Mouse (Mus musculus) heart, adult 9 months (tissue): Measurements from ENCODE around the gene Myo15b.

Source experiments
- DNase-seq, 2 experiments: peaks; one replicate each; pipeline ENCODE4 v3.0.0; 2022; ENCODE audit warnings: low spot score in 2 of 2

Gene Myo15b

DNA sequence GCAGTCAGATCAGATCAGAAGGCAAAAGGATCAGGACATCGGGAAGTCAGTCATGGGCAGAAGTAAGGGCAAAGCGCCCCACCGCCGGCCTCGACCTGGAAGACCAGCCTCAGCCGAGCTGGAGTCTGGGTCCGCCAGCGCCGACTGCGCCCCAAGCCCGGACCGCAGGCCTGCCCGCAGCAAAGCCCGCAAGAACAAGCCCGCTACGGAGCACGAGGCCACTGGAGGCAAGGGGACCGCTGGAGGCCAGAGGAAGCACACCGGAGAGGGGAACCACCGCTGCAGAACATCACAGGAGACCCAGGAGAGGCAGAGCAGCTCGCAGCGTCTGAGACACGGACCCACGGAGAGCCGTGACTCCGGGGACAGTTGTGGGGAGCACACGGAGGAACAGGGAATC, at the start of gene Myo15b:
Gene Myo15b, plus strand, starts transcription at position 53 of the 400 bp plus-strand sequence.
- no peak for DNase-seq

- DNase-seq, result no peak
These were observed 49.4 kb upstream of the Myo15b start for GRCm38 (mm10) chr11:115808696-115809310.

GRCm38 (mm10) chr11:115809311-115809781, 48.9 kb upstream of the Myo15b start:
- peak; percentile 77 to 90 for DNase-seq

- DNase-seq, result peak; percentile 65 to 68
These were observed 47.8 kb upstream of the Myo15b start for GRCm38 (mm10) chr11:115810377-115810776.

DNA sequence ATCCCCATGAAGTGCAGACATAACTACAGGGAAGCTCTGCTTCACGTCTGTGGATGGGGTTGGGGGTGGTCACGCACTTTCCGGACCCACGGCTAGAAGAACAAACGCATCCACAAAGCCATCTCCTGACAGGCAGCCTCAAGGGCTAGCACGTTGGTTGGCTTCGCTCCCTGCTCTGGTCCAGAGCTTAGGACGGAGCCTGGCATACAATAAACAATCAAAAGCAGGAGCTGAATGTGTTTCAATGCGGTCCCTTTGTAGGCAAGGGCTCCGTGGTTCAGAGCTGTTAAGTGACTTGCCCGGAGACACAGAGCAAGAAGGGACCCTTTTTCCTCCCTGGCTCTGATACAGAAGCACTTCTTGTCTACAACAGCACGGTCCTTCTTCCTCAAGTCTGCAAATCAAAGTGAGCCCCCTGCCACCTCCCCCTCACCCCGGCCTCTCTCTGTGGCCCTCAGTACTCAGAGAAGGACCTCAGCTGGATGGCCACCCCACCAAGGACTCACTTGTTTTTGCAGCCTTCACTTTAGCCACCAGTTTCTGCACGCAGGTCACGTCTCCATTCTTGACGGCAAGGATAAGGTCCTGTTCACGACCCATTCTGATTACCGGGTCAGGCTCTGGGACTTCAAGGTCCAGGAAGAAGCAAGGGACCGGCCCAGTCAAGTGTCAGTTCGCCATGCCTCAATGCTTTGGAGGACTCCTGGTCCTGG, 46.7 kb upstream of the Myo15b start:
- DNase-seq, result no peak

DNA sequence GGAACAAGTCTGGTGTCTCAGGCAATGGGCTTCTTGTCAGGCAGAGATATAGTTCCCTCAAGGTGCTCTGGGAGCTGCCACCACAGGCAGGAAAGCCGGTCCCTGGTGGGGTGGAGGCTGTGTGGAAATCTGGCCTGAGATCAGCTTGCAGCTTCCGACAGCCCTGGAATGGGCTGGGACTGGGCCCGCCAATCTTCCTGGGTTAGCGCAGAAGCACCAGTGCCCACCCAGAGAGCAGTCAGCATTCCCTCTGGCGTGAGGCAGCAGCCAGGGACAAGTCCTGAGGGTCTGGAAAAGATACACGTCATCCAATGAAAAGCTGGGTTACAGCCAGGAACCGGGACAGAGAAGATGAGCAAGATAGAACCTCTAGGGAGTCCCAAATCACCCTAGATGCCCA, 46.1 kb upstream of the Myo15b start:
- DNase-seq, result peak; percentile 63 to 72

DNA sequence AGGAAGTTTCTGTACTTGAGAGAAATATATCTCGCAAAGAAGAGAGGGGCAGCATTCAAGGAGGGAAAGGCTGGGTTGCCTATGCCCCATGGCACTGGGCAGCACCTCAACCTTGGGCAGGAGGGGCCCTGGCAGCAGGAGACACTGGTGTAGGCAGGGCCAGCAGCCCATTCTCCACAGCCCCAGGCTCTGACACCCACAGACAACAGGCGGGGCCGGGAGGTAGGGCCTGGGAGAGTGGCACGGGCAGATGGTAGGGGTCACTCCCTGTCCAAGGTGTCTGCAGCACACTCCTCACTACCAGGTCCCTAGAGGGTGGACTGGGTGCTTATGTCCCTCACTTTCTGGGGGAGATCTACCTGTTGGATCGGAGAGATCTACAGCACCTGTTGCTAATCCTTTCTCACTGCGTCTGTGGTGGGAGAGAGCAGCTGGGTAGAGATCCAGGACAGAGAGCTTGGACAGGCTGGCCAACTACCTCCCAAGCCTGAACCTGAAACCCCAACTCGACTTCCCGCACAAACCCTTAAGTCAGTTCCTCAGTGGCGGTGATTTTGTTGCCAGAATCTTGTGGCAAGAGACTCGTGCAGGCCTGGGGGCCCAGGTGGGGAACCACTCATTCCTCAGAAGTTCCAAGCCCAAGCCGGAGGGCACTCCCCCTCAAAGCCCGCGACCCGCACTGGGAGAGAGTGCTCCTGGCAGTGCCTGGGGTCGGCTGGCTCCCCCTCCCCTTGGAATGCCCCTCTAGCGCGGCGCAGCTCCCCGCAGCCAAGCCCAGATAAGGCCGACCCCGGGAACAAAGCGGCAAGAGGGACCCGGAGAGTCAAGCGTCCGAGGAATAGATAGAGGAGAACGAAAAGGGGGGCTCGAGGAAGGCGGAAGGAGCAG, 45.4 kb upstream of the Myo15b start:
- peak; percentile 47 to 56 for DNase-seq

DNA sequence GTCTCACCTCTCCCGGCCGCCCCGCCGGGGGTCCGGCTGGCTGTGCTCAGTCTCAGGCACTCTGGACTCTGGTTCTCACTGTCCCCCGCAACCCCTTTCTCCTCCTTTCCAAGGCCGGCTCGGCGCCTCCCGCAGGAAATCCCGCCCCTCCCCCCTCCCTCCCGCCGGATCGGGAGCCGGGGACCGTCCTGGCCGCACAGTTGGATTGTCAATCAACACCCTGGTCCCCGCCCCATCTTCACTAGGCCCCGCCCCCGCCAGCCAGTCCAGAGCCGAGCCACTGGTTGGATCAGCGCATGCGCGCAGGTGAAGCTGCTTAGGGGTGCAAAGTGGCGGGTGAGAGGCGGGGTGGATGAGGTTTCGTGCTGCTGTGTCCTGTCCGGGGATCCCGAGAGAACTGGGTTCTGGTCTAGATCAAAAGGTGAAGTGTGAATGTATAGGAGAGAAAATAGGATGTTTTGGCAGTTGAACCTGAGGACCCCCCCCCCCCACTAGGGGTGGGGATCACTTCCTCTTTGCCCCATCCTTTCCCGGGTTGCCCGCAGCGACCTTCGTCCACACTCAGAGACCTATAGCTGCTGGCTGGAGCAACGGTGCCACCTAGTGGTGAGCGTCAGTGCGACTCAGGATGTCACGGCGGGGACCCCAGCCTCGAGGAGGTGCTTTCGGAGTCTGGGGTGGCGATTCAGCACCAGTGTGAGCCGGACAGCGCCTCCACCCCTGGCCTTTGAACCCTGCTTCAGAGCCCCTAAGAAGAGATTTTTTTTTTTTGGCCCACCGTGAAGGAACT, 44.5 kb upstream of the Myo15b start, which contains the start of gene Caskin2:
Gene Caskin2, minus strand, starts transcription at position 133 of the 790 bp plus-strand sequence.
- DNase-seq, result peak; percentile 94 to 95

- peak; percentile 82 to 83 for DNase-seq
These were observed 43.4 kb upstream of the Myo15b start, which contains the start of gene Tsen54 for GRCm38 (mm10) chr11:115814605-115815450. Tsen54 (plus strand) TSS chr11:115814724.

DNA sequence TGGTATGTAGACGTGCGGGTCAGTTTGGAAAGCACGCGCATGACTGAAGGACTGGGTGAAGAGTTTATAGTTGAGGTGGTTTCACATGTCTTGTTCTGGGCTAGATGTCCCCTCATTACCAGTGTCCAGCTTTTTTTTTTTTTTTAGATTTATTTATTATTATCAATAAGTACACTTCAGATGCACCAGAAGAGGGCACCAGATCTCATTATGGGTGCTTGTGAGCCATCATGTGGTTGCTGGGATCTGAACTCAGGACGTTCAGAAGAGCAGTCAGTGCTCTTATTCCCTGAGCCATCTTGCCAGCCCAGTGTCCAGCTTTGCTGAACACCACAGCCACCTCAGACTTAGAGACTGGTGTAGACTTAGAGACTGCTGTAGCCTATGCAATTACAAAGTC, 40.9 kb upstream of the Myo15b start:
- DNase-seq, result no peak

- no peak for DNase-seq
These were observed 38.1 kb upstream of the Myo15b start for GRCm38 (mm10) chr11:115819915-115820623.

GRCm38 (mm10) chr11:115821001-115821400, 37.2 kb upstream of the Myo15b start:
- no peak for DNase-seq

- peak; percentile 84 to 88 for DNase-seq
These were observed 34.1 kb upstream of the Myo15b start, which contains the start of gene Llgl2 for GRCm38 (mm10) chr11:115823774-115824740. Llgl2 (plus strand) TSS chr11:115824049.

GRCm38 (mm10) chr11:115824813-115825212, 33.4 kb upstream of the Myo15b start:
- DNase-seq, result no peak

DNA sequence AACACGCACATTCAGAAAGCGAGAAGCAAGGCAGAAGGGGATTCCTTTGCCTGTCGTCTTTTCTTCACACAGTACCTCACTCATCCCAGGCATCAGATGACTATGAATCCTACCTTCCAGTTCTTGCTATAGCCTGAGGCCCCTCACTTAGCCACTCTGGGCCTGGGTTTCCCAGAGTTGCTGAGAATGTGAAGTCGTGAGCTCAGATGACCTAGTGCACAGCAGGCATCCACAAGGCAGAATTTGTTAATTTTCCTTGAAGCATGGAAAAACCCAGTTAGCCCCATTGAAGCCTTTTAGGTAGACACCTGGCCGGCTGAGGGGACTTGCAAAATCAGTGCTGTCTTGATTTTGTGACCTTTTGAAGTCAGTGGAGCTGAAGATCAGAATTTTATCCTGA, 31.7 kb upstream of the Myo15b start:
- DNase-seq, result no peak

DNA sequence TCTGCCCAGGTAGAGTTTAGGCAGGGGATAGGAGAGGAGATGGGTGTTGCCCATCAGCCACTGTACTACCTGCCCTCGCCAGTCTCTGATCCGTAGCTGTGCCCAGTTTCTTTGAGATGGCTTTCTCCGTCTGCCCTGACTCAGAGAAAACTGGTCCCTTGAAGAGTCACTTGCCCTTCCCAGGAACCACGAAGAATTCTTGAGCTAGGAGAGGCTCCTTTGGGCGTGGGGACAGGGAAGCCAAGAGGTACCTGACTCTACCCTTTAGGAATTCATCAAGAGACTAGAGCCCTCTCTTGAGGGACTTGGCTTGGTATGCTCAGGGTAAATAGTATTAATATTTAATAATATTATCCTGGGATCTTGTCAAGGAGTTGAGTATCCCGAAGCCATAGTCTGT, 30.6 kb upstream of the Myo15b start:
- DNase-seq, result no peak

- no peak for DNase-seq
These were observed 29.2 kb upstream of the Myo15b start for GRCm38 (mm10) chr11:115829036-115829435.

DNA sequence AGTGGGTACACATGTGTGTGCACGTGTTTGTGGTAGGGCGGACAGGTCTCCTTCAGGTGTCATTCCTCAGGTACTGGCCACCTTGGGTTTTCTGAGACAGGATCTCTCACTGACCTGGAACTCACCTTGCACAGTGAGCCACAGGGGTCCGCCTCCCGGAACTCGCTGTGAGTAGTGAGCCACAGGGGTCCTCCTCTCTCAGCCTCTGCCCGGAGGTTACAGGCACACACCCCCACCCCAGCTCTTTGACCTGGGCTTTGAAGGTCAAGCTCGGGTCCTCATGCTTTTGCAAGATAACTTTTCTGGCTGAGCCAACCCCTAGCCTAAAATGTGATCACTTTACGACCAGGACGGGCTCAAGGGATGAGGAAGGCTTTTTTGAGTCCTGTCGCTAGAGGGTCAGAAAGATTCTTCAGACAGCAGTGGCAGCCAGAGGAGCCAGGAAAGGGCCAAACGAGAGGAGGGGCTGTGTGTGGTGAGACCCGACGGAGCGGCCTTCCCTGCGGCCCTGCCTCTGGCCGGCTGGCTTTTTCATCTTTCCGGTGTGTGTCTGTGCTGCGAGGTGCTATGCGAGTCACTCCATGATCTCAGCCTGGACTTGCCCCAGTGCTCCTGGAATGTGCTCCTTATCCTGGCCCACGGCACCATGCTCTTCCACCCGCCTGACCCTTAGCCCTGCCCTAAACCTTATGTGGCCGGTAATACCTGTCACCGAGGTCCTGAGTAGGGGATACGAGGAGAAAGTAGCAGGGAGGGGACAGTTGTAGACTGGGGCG, 27.5 kb upstream of the Myo15b start:
- no peak for DNase-seq
